Mouse (Mus musculus): ENCODE data around the gene Hspb9. TPM values are rescaled to one million over a fixed set of nuclear protein-coding genes. Genes with fewer than 3 reads are reported as not detected.

Gene Hspb9
- total and polyA plus RNA-seq, 3 experiments: 0.73 to 2.1 TPM; not detected in 1

DNA sequence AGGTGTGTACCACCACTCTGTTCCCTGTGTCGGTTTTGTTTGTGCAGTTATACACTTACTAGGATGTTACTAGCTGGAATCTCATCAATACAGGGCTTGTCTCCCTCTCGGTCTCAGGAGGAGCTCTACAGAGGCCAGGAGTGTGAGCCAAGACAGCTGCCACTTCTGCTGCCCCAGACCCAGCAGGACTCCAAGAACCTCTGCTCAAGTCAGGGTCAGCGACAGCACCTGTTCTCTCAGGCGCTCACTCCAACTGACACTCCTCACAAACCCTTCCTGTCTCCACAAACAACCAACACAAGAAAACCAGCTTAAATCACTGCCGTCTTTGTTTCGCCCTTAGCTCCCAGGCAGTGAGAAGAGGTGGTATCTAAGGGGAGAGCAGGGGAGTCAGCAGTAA is 15.0 kb downstream of the Hspb9 start:
- H3K9me3 ChIP-seq (replicated peaks; ENCODE audit: insufficient read depth, low read length): no peaks in the 10 kb centered on the region
- peaks cover 22 to 58% of the 10 kb centered on the region in 2 experiments for H3K36me3 ChIP-seq (ENCODE audit: control insufficient read depth in 1 of 2, insufficient read depth in 2 of 2, low read length in 2 of 2)
- H3K4me1 ChIP-seq (ENCODE audit: control insufficient read depth in 1 of 2, insufficient read depth in 2 of 2, low read length in 2 of 2): peaks cover 20 to 37% of the 10 kb centered on the region in 2 experiments
- no peak for DNase-seq (ENCODE audit: low read depth, low spot score)
- no peaks in the 10 kb centered on the region for H3K27me3 ChIP-seq (ENCODE audit: control insufficient read depth in 1 of 2, insufficient read depth in 2 of 2, low read length in 2 of 2)
- H3K79me2 ChIP-seq (ENCODE audit: control insufficient read depth, insufficient read depth, low read length, poor library complexity): peaks cover 82% of the 10 kb centered on the region
- H3K9ac ChIP-seq (ENCODE audit: control insufficient read depth, low read depth, low read length, poor library complexity, severe bottlenecking): no peak overlapping the region
- TF ChIP-seq NELFE (IDR thresholded peaks at IDR 0.05; ENCODE audit: low read depth, low read length) (no peak), ZKSCAN1 (IDR thresholded peaks at IDR 0.05; ENCODE audit: low read depth, low read length) (no peak), MYB (IDR thresholded peaks at IDR 0.05; ENCODE audit: low read depth, low read length) (no peak), HCFC1 (IDR thresholded peaks at IDR 0.05; ENCODE audit: low read depth, low read length) (no peak), NRF1 (IDR thresholded peaks at IDR 0.05; ENCODE audit: insufficient read depth, low read depth, low read length, poor library complexity, severe bottlenecking) (no peak), TCF12 (IDR thresholded peaks at IDR 0.05; ENCODE audit: low read depth, low read length) (no peak), RAD21 (IDR thresholded peaks at IDR 0.05; ENCODE audit: low read depth, low read length) (no peak), GATA1 (IDR thresholded peaks at IDR 0.05; ENCODE audit: low read depth, low read length) (no peak), POLR2AphosphoS2 (IDR thresholded peaks at IDR 0.05; ENCODE audit: low read length) (no peak), ZNF384 (IDR thresholded peaks at IDR 0.05; ENCODE audit: low read depth, low read length) (no peak), MAZ (IDR thresholded peaks at IDR 0.05; ENCODE audit: low read depth, low read length) (no peak), POLR2AphosphoS5 (IDR thresholded peaks at IDR 0.05; ENCODE audit: borderline replicate concordance, low read depth, low read length) (no peak), ETS1 (IDR thresholded peaks at IDR 0.05; ENCODE audit: low read depth, low read length) (no peak), MAFK (IDR thresholded peaks at IDR 0.05; ENCODE audit: borderline replicate concordance, low read depth, low read length) (no peak)
- no peak overlapping the region for H3K4me3 ChIP-seq (ENCODE audit: control insufficient read depth in 1 of 2, insufficient read depth in 1 of 2, low read depth in 2 of 2, low read length in 2 of 2)
- H3K27ac ChIP-seq (ENCODE audit: control insufficient read depth, low read depth, low read length): no peak overlapping the region

DNA sequence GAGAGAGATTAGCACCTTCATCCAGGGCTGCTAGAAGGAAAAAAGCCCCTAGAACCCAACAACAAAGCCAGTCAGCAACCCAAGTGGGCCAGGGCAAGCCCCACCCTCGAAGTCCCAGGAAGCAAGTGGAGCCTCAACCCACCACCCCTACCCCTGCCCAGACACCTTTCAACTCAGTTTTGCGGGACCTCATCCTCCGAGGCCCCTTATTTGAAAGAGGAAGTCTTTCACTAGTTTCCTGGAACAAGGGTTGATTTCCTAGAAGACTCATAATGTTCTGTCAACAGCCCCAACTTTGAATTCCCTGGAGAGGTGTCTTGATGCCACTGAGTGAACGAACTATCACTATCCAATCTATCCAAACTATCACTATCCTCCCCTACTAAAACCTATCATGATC is 16.3 kb downstream of the Hspb9 start:
- Histone ChIP-seq H3K4me1 (ENCODE audit: control insufficient read depth in 1 of 2, insufficient read depth in 2 of 2, low read length in 2 of 2) (peaks cover 12 to 33% of the 10 kb centered on the region in 2 experiments), H3K27ac (ENCODE audit: control insufficient read depth, low read depth, low read length) (no peak overlapping the region), H3K4me3 (ENCODE audit: control insufficient read depth in 1 of 2, insufficient read depth in 1 of 2, low read depth in 2 of 2, low read length in 2 of 2) (no peak overlapping the region), H3K9me3 (replicated peaks; ENCODE audit: insufficient read depth, low read length) (no peaks in the 10 kb centered on the region), H3K27me3 (ENCODE audit: control insufficient read depth in 1 of 2, insufficient read depth in 2 of 2, low read length in 2 of 2) (no peaks in the 10 kb centered on the region), H3K79me2 (ENCODE audit: control insufficient read depth, insufficient read depth, low read length, poor library complexity) (peaks cover 84% of the 10 kb centered on the region), H3K36me3 (ENCODE audit: control insufficient read depth in 1 of 2, insufficient read depth in 2 of 2, low read length in 2 of 2) (peaks cover 14 to 56% of the 10 kb centered on the region in 2 experiments), H3K9ac (ENCODE audit: control insufficient read depth, low read depth, low read length, poor library complexity, severe bottlenecking) (no peak overlapping the region)
- TF ChIP-seq E2F4 (IDR thresholded peaks at IDR 0.05; ENCODE audit: borderline replicate concordance, low read depth, low read length): 0 out of 2 replicates have a peak, but pooled peaks have one; percentile 52
- TF ChIP-seq TAL1 (IDR thresholded peaks at IDR 0.05; ENCODE audit: low read length): no peak
- DNase-seq (ENCODE audit: low read depth, low spot score): peak; percentile 61
